Mouse (Mus musculus) brain, adult 10 weeks (tissue): Measurements from ENCODE around the gene Hif3a. TPM values are rescaled to one million over a fixed set of nuclear protein-coding genes. Genes with fewer than 3 reads are reported as not detected.

Experiments used
- polyA plus RNA-seq: library from polyadenylated mRNA; stranded (reverse); fragments of 350-450 nt; fragmentation: Illumina TruSeq; extraction: RNeasy Lipid Tissue Mini Kit (QIAGEN cat#74804); gene quantifications from one replicate; pipeline ENCODE4 v1.2.3, GENCODE M21; 2015; ENCODE audit warnings: low read depth, low replicate concordance

Hif3a gene
- 0.97 TPM for polyA plus RNA-seq

DNA sequence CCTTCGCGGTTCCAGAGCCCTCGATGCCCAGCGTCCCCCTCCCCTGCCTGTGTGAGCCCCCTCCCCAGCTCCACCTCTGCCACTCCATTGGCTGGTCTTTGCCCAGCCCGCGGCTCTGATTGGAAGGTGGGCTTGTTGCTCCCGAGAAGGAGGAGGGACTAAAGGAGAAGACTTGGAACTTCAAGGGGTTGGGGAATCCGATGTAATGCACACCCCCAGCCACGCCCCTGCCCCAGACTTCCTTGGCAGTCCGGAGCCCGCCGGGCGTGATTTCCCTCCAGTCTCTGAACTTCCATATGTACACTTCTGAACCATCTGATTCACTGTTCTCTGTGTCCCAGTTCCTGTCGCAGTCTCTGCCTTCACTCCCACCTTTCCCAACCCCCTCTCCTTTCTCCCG, at the start of gene Hif3a:
Hif3a (minus strand) TSS at position 39 of the 400 bp plus-strand sequence.

DNA sequence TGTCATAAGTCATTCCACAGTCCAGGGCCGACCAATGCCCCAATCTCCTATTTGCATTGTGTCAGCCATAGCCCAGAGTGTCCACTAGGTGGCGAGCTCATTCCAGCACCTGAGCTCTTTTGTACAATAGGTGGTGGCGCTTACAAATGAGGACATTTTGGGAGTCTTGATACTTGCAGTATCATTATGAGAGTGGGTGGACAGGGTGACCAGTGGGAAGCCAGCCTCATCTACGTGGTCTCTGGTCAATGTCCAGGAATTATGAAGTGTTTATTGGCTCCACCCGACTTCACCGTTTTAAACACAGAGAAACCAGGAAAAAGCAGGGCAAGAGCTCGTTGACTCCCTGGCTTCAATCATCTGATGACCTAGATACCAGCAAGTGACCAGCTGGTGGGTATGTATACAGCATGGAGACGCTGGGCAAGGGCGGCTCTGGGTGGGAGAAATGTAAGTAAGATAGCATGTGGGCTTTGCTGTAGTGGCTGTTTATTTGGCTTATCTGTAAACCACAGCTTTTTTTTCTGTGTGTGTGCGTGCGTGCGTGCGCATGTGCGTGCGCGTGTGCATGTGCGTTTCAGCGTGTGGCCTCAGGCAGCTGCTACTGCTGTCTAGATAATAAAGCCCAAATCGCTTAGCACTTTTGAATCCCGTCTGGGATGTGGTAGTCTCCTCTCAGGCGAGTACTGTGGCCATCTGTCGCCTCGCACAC, 11.8 kb upstream of the Hif3a start, which contains the start of gene Psg16:
Psg16 (plus strand) TSS at position 137 of the 712 bp plus-strand sequence.

DNA sequence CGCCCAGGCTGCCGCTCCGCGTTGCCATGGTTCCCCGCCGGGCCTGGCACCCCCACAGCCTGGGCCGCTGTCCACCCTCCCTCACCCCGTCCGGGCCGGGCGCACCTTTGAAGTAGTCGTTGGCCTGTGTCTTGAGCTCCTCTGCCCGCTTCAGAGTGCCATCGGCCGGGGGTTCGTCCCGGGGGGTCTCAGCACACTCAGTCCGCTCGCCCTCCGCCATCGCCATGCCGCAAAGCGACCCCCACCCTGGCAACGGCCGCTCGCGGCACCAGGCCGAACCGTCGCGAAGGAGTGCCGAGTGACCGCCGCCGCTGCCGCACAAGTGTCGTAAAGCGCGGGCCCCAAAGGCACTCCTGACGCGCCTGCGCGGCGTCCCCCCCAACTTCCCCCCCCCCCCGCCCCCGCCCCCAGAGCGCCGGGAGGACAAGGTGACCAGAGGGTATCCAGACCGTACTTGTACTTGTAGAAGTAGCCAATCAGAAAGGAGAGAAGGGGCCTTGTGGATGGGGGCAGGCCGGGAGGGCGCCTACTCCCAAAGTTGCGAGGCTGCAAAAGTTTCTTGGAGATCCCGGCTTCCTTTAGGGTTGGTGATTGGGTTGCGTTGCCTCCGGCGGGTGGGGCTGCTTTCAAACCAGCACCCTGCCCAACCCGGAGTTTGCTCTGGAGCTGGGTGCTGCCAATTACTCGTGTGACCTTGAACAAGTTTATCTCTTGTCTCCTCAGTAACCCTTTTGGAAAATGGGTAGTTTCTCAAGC, 34.5 kb downstream of the Hif3a start, which contains the start of gene Ppp5c:
Ppp5c (minus strand) TSS at position 337 of the 756 bp plus-strand sequence.

DNA sequence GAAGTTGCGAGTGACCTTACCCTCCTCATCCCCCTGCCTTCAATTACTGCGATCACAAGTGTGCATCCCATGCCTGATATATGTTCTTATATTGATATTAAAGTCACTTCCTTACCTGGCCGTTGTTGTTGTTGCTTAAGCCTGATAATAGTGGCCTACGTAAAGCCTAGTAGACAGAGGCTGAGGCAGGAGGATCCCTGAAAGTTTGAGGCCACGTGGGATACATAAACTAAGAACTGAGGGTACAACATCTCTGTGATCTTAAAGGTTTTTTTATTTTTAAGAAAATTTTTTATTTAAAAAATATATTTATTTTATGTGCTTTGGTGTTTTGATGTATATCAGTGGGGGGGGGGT, 69.8 kb downstream of the Hif3a start, which contains the start of gene Ccdc8:
Ccdc8 (plus strand) TSS at position 258 of the 357 bp plus-strand sequence.

DNA sequence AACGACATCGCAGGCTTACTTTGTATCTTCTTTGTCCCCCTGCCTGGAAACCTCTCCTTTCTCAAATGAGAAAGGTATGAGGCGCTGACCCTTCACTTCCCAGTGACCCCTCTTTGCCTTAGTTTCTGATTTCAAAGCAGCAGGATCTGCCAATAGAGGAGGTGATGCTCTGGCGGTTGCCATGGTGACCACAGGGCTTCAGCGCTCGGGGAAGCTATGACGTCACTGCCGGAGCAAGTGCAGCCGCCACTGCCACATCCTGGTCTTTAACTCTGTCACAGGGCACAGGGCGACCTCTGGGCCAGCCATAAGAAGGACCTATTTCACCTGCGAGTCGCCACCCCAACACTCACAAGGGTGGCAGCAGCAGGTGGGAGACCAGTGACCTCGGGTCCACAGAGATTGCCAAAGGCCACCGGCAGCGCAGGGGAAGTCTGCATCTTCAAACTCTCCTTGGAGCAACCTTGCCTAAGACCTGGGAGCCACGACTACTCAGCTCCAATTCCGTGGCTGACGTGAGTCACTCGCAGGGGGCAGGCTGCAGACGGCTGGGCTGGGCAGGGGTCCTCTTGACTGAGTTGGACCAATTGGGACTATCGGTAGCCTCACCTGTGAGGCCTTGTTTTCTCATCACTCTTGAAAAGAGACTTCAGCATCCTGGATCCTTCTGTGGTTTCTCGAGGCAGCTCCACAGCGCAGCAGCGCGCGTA, 79.2 kb downstream of the Hif3a start, which contains the start of gene Gm42372:
Gm42372 (plus strand) TSS at position 228 of the 710 bp plus-strand sequence.

Other genes starting within 250 kb of the Hif3a start
- gene Strn4, start 246.5 kb downstream of the Hif3a start, polyA plus RNA-seq, result 165 TPM
- gene Fkrp, start 245.7 kb downstream of the Hif3a start, polyA plus RNA-seq, result 36.4 TPM
- 4.0 TPM for gene Prkd2, start 219.5 kb downstream of the Hif3a start, polyA plus RNA-seq
- gene Dact3, start 187.1 kb downstream of the Hif3a start, polyA plus RNA-seq, result 69.7 TPM
- gene Gng8, start 170.6 kb downstream of the Hif3a start, polyA plus RNA-seq, result 5.7 TPM
- not detected for gene Ptgir, start 155.9 kb downstream of the Hif3a start, polyA plus RNA-seq
- 1,467 TPM for gene Calm3, start 138.3 kb downstream of the Hif3a start, polyA plus RNA-seq
- gene Pnmal2, start 117.7 kb downstream of the Hif3a start, polyA plus RNA-seq, result 160 TPM
- gene Pnmal1, start 102.7 kb downstream of the Hif3a start, polyA plus RNA-seq, result 101 TPM
- 64.6 TPM for gene Gm42372, start 79.3 kb downstream of the Hif3a start, polyA plus RNA-seq
- gene Ccdc8, start 69.7 kb downstream of the Hif3a start, polyA plus RNA-seq, result 1.8 TPM
- gene Ppp5c, start 34.5 kb downstream of the Hif3a start, polyA plus RNA-seq, result 131 TPM
- 3.4 TPM for gene Psg16, start 11.6 kb upstream of the Hif3a start, polyA plus RNA-seq
- not detected for gene Ceacam3, start 87.9 kb upstream of the Hif3a start, polyA plus RNA-seq
- gene Psg29, start 141.1 kb upstream of the Hif3a start, polyA plus RNA-seq, result not detected